Mouse (Mus musculus): Measurements from ENCODE around the gene 4921517D22Rik.

GRCm38 (mm10) chr13:59646674-59647244, 47.1 kb downstream of the 4921517D22Rik start:
- no peak for TF ChIP-seq POLR2A (IDR thresholded peaks at IDR 0.05; ENCODE audit: control insufficient read depth, extremely low read depth, insufficient read depth, low read length, poor library complexity)
- no peak for TF ChIP-seq CTCF (IDR thresholded peaks at IDR 0.05; ENCODE audit: borderline replicate concordance, control insufficient read depth, extremely low read depth, insufficient read depth, low read length, poor library complexity)

All from thymus, adult 2 months (tissue).